17 mouse cellular contexts compared by ENCODE assay signal in genomic region chr5:139949975-139950578, GRCm38 (mm10). TPM values are rescaled to one million over a fixed set of nuclear protein-coding genes. Genes with fewer than 3 reads are reported as not detected.
DNase-seq lines count a peak whose midpoint lies in the region; ATAC-seq lines count a peak whose summit lies in the region.
"Had no signal": no experiment of that assay in that cellular context is flagged by ENCODE, and none has a peak within 500 bp of the region (broad histone marks: within the 10 kb centered on the region; RNA-seq: fewer than 3 reads in every experiment).

No protein-coding gene starts in this region.

- no peak overlapping the region for H3K27ac ChIP-seq in midbrain, embryonic 11.5 days (ENCODE audit: low read depth, low read length)
- no peak overlapping the region for H3K27ac ChIP-seq in midbrain, embryonic 10.5 days (replicated peaks)
- 0 out of 2 replicates have a peak overlapping the region, but pooled peaks have one; percentile 33 for H3K27ac ChIP-seq in hindbrain, embryonic 11.5 days (ENCODE audit: low read depth, low read length)
- 0 out of 2 replicates have a peak overlapping the region, but pooled peaks have one; percentile 52 for H3K27ac ChIP-seq in limb, embryonic 13.5 days
- H3K27ac ChIP-seq: heart, adult 2 months; macrophage had no signal

- H3K27me3 ChIP-seq in midbrain, embryonic 11.5 days (ENCODE audit: control insufficient read depth, insufficient read depth, low read length), result no peaks in the 10 kb centered on the region
- no peaks in the 10 kb centered on the region for H3K27me3 ChIP-seq in midbrain, embryonic 10.5 days (ENCODE audit: low read depth, poor library complexity, severe bottlenecking)
- no peaks in the 10 kb centered on the region for H3K27me3 ChIP-seq in hindbrain, embryonic 11.5 days (ENCODE audit: control insufficient read depth, insufficient read depth, low read length)
- H3K27me3 ChIP-seq in limb, embryonic 13.5 days, result peaks cover 25% of the 10 kb centered on the region

- ATAC-seq in midbrain, embryonic 11.5 days (ENCODE audit: low FRiP score), result no peak
- no peak for ATAC-seq in hindbrain, embryonic 11.5 days (ENCODE audit: low FRiP score)
- peak; percentile 66 for ATAC-seq in limb, embryonic 13.5 days (ENCODE audit: low FRiP score, low read depth)

- H3K4me3 ChIP-seq in midbrain, embryonic 11.5 days (ENCODE audit: low read depth, low read length), result no peak overlapping the region
- H3K4me3 ChIP-seq in midbrain, embryonic 10.5 days, result no peak overlapping the region
- H3K4me3 ChIP-seq in hindbrain, embryonic 11.5 days (ENCODE audit: low read depth, low read length), result no peak overlapping the region
- H3K4me3 ChIP-seq in limb, embryonic 13.5 days, result no peak overlapping the region
- H3K4me3 ChIP-seq: heart, adult 2 months had no signal

- H3K4me2 ChIP-seq in midbrain, embryonic 11.5 days, result no peak overlapping the region
- no peak overlapping the region for H3K4me2 ChIP-seq in hindbrain, embryonic 11.5 days (replicated peaks; ENCODE audit: low read depth, low read length)
- peak overlapping the region; percentile 35; the same call in 1 of the 2 replicates for H3K4me2 ChIP-seq in limb, embryonic 13.5 days (replicated peaks)
- H3K4me2 ChIP-seq: liver, embryonic 11.5 days had no signal

- no peaks in the 10 kb centered on the region for H3K36me3 ChIP-seq in midbrain, embryonic 11.5 days (ENCODE audit: control insufficient read depth, insufficient read depth, low read length)
- H3K36me3 ChIP-seq in midbrain, embryonic 10.5 days, result no peaks in the 10 kb centered on the region
- H3K36me3 ChIP-seq in hindbrain, embryonic 11.5 days (ENCODE audit: control insufficient read depth, insufficient read depth, low read length), result no peaks in the 10 kb centered on the region
- no peaks in the 10 kb centered on the region for H3K36me3 ChIP-seq in limb, embryonic 13.5 days
- H3K36me3 ChIP-seq: G1E had no signal

- H3K4me1 ChIP-seq in midbrain, embryonic 11.5 days (ENCODE audit: control insufficient read depth, insufficient read depth, low read length), result no peaks in the 10 kb centered on the region
- peaks cover 27% of the 10 kb centered on the region for H3K4me1 ChIP-seq in midbrain, embryonic 10.5 days
- peaks cover 4% of the 10 kb centered on the region; the same call in 1 of the 2 replicates for H3K4me1 ChIP-seq in hindbrain, embryonic 11.5 days (replicated peaks; ENCODE audit: control insufficient read depth, insufficient read depth, low read length)
- H3K4me1 ChIP-seq in limb, embryonic 13.5 days, result peaks cover 39% of the 10 kb centered on the region

- no peaks in the 10 kb centered on the region for H3K9me3 ChIP-seq in midbrain, embryonic 11.5 days (ENCODE audit: control insufficient read depth, low read length)
- no peaks in the 10 kb centered on the region for H3K9me3 ChIP-seq in midbrain, embryonic 10.5 days (replicated peaks)
- H3K9me3 ChIP-seq in hindbrain, embryonic 11.5 days (ENCODE audit: control insufficient read depth, low read length), result no peaks in the 10 kb centered on the region
- no peaks in the 10 kb centered on the region for H3K9me3 ChIP-seq in limb, embryonic 13.5 days
- H3K9me3 ChIP-seq: G1E had no signal

- 80% methylated on average over 11 of the region's 11 CpGs for WGBS in midbrain, embryonic 11.5 days
- WGBS in midbrain, embryonic 10.5 days, result 76% methylated on average over 11 of the region's 11 CpGs
- 80% methylated on average over 11 of the region's 11 CpGs for WGBS in hindbrain, embryonic 11.5 days
- WGBS in limb, embryonic 13.5 days, result 50% methylated on average over 11 of the region's 11 CpGs

- no peak overlapping the region for H3K9ac ChIP-seq in midbrain, embryonic 11.5 days (ENCODE audit: low read length)
- H3K9ac ChIP-seq in hindbrain, embryonic 11.5 days (ENCODE audit: low read depth, low read length), result no peak overlapping the region
- H3K9ac ChIP-seq in limb, embryonic 13.5 days, result no peak overlapping the region

- peak; percentile 78 for DNase-seq in midbrain, embryonic 11.5 days (ENCODE audit: low spot score, missing footprints)
- DNase-seq in midbrain, embryonic 10.5 days (ENCODE audit: low spot score), result no peak
- no peak for DNase-seq in hindbrain, embryonic 11.5 days (ENCODE audit: low spot score)
- no peak for DNase-seq in ovary, adult 18-20 months (ENCODE audit: low spot score)
- DNase-seq in embryo, embryonic 10.5 days (ENCODE audit: low spot score), result no peak
- no peak for DNase-seq in heart, adult 8-10 months (ENCODE audit: low spot score)
- DNase-seq: cerebellum, postnatal 25 days; gastrocnemius, postnatal 14 days; heart, adult 2 months; kidney, adult 2 months; lung, adult 2 months; thymus, postnatal 4 days had no signal

RNA-seq across cellular contexts. Expression of gene Elfn1, which starts 42.3 kb away (rescaled TPM):
- polyA plus RNA-seq in midbrain, embryonic 11.5 days (2014; fragmentation: Nextera tagmentation; extraction: Ambion mirVana), result 0.77 and 1.0 TPM in 2 replicates
- polyA plus RNA-seq in midbrain, embryonic 10.5 days (2016; fragmentation: Nextera tagmentation; extraction: Ambion mirVana), result 0.14 and 0.48 TPM in 2 replicates
- polyA plus RNA-seq in hindbrain, embryonic 11.5 days (2014; fragmentation: Nextera tagmentation; extraction: Ambion mirVana), result 1.3 and 1.5 TPM in 2 replicates
- 0.29 and 0.43 TPM in 2 replicates for polyA plus RNA-seq in limb, embryonic 13.5 days (2015; fragmentation: Nextera tagmentation; extraction: Ambion mirVana)
- under 1 TPM in 3 of 4 experiments, not detected in 1; 0.13 to 0.43 (median 0.41) TPM for total RNA-seq in heart, adult 8-10 months (2022)
- total RNA-seq: monocyte, adult 5-6 weeks had no signal
- polyA plus RNA-seq: G1E, macrophage had no signal

Comparison
In these comparisons a context has a peak if more than half of its experiments do, and no peak if none do; other contexts are left out.
1. H3K27ac ChIP-seq: peak in hindbrain, embryonic 11.5 days (single experiment) and limb, embryonic 13.5 days (single experiment); none in midbrain, embryonic 11.5 days (single experiment) and midbrain, embryonic 10.5 days (single experiment).